Mouse (Mus musculus) stomach, postnatal 0 days (tissue): ENCODE data around the gene Rnf213. TPM values are rescaled to one million over a fixed set of nuclear protein-coding genes. Genes with fewer than 3 reads are reported as not detected.

ENCODE experiments used
- ATAC-seq: fragments of 200-750 bp; cut with Nextera tagmentation; 2 replicates; pipeline ENCODE4 v1.8.0; 2017; ENCODE audit not compliant: low FRiP score, low TSS enrichment
- DNase-seq: peaks from one replicate; pipeline ENCODE4 v3.0.0-alpha.2; 2016; ENCODE audit warnings: low spot score
- H3K27ac ChIP-seq: fragments of 300-500 bp; sonication (generic); replicated peaks from 2 replicates; pipeline ENCODE4 v1.5.1; 2014; ENCODE audit warnings: mild to moderate bottlenecking, control low read depth
- H3K27me3 ChIP-seq: fragments of 300-500 bp; sonication (generic); 2 replicates; pipeline ENCODE4 v1.6.1; 2014; ENCODE audit warnings: low read length; ENCODE audit not compliant: control insufficient read depth, insufficient read depth
- H3K36me3 ChIP-seq: fragments of 300-500 bp; sonication (generic); 2 replicates; pipeline ENCODE4 v1.6.1; 2014; ENCODE audit warnings: low read length, mixed read lengths; ENCODE audit not compliant: control insufficient read depth, insufficient read depth
- H3K4me1 ChIP-seq: fragments of 300-500 bp; sonication (generic); replicated peaks from 2 replicates; pipeline ENCODE4 v1.6.1; 2014; ENCODE audit warnings: antibody characterized with exemption; ENCODE audit not compliant: control insufficient read depth, insufficient read depth
- H3K4me2 ChIP-seq: fragments of 300-500 bp; sonication (generic); replicated peaks from 2 replicates; pipeline ENCODE4 v1.6.1; 2014; ENCODE audit warnings: low read depth, mild to moderate bottlenecking, control low read depth, moderate library complexity
- H3K4me3 ChIP-seq: fragments of 300-500 bp; sonication (generic); 2 replicates; pipeline ENCODE4 v1.5.1; 2014; ENCODE audit warnings: low read depth, low read length, control low read depth
- H3K9ac ChIP-seq: fragments of 300-500 bp; sonication (generic); 2 replicates; pipeline ENCODE4 v1.6.1; 2014; ENCODE audit warnings: mild to moderate bottlenecking, low read length, control low read depth, mixed read lengths
- H3K9me3 ChIP-seq: fragments of 300-500 bp; sonication (generic); 2 replicates; pipeline ENCODE4 v1.6.1; 2016; ENCODE audit warnings: low read length; ENCODE audit not compliant: control insufficient read depth
- CTCF ChIP-seq: IDR thresholded peaks from 2 replicates; pipeline ENCODE4 v1.5.1; 2016; ENCODE audit warnings: antibody characterized with exemption, low read depth, mild to moderate bottlenecking, moderate library complexity
- EP300 ChIP-seq: optimal IDR thresholded peaks from 2 replicates; pipeline ENCODE3; 2016; ENCODE audit warnings: antibody characterized with exemption
- WGBS: fragments of 180-500 bp; shearing (Covaris S2); extraction: QIAGEN DNeasy Blood & Tissue Kit; methylation state at CpG from one replicate; pipeline ENCODE4 v1.1.7; 2014; 5-methylcytosine and 5-hydroxymethylcytosine counted together
- polyA plus RNA-seq: library from polyadenylated mRNA; unstranded; fragments of >200 nt; fragmentation: Nextera tagmentation; extraction: Ambion mirVana; gene quantifications from 2 replicates; pipeline ENCODE4 v1.2.1, GENCODE M21; 2015

Gene Rnf213
- polyA plus RNA-seq, 1 experiment from 2014 or later = 4.4 TPM

DNA sequence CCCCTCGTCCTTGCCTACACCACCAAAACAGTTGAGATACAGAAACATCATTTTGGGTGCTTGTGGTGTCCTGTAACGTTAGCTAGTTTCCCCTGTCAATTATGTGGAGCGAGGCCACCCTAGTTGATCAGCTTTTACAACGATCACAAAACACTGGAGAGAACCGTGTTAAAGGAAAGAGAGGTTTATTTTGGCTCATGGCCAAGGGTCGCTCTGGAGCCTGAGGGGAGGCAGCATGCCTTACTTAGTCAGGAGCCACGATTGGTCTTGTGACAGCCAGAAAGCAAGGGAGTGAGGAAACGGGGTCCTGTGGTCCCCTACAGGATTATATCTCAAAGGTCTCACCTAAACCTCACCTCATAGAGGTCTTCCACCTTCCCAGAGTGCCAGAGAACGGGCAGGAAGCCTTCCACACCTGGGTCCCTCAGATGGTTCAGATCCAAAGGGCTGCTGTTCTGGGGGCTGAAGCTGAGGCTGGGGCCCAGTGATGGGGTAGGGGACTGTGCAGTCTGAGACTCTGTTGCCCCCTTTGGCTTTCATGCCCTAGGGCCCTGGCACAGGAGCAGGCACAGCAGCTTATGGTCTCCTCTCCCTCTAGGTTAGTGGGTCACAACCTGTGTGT is 120.2 kb downstream of the Rnf213 start:
- no peak overlapping the region for H3K9ac ChIP-seq
- 31% methylated on average over 9 of the region's 9 CpGs for WGBS
- H3K4me1 ChIP-seq = no peaks in the 10 kb centered on the region
- no peak for DNase-seq
- ATAC-seq = no peak
- no peaks in the 10 kb centered on the region for H3K27me3 ChIP-seq
- no peak overlapping the region for H3K4me3 ChIP-seq
- no peak overlapping the region for H3K27ac ChIP-seq
- TF ChIP-seq EP300 (no peak), CTCF (no peak)
- no peaks in the 10 kb centered on the region for H3K36me3 ChIP-seq
- H3K9me3 ChIP-seq = no peaks in the 10 kb centered on the region
- H3K4me2 ChIP-seq = no peak overlapping the region

DNA sequence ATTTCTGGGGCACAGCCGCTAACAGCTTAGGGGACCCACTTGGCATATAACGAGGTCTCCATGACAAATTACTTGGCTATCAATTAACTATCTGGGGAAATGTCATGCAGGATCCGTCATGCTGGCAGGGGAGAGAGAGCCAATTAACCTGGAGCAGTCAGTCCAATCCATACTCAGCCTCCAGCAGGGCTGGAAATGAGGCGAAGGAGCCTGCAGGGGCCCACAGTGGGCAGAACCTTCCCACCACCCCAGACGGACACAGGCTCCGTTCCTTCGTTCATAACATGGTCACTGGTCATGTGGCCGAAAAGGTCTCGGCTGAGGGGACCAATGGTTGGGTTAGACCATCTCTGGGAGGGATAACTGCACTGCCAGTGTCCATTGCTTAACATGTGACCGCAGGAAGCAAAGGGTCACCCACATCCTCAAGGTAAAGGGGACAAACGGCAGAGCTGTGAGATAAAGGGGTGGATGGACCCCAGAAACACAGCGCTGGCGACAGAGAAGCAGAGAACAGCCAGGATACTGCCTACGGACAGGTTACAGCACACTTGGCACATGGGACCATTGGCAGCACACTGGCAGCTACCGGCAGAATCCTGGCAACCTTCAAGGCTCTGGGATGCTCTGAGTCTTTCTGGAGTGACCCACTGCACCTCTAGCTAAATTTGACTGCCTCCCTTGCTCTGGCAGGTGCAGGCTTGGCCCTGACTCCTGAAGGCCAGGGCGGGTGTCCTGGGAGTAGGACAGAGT is 121.4 kb downstream of the Rnf213 start:
- Histone ChIP-seq H3K4me2 (no peak overlapping the region), H3K4me3 (no peak overlapping the region), H3K36me3 (no peaks in the 10 kb centered on the region), H3K27me3 (no peaks in the 10 kb centered on the region), H3K9ac (no peak overlapping the region), H3K9me3 (no peaks in the 10 kb centered on the region), H3K27ac (no peak overlapping the region), H3K4me1 (no peaks in the 10 kb centered on the region)
- no peak for ATAC-seq
- no peak for TF ChIP-seq EP300
- TF ChIP-seq CTCF = no peak
- WGBS = 57% methylated on average over 16 of the region's 16 CpGs
- DNase-seq = no peak

GRCm38 (mm10) chr11:119514967-119515636 is 122.2 kb downstream of the Rnf213 start:
- H3K4me1 ChIP-seq = no peaks in the 10 kb centered on the region
- no peak overlapping the region for H3K4me3 ChIP-seq
- H3K27ac ChIP-seq = no peak overlapping the region
- TF ChIP-seq CTCF (peak; percentile 45), EP300 (no peak)
- DNase-seq (no peak), ATAC-seq (no peak)
- 7% methylated on average over 21 of the region's 21 CpGs for WGBS
- H3K4me2 ChIP-seq = no peak overlapping the region
- no peaks in the 10 kb centered on the region for H3K9me3 ChIP-seq
- H3K36me3 ChIP-seq = no peaks in the 10 kb centered on the region
- H3K27me3 ChIP-seq = no peaks in the 10 kb centered on the region
- no peak overlapping the region for H3K9ac ChIP-seq

GRCm38 (mm10) chr11:119515823-119516676 is 123.2 kb downstream of the Rnf213 start:
- no peak for ATAC-seq

GRCm38 (mm10) chr11:119516677-119517361 is 123.9 kb downstream of the Rnf213 start:
- Histone ChIP-seq H3K9me3 (no peaks in the 10 kb centered on the region), H3K4me1 (no peaks in the 10 kb centered on the region), H3K4me3 (no peak overlapping the region), H3K27ac (no peak overlapping the region), H3K36me3 (no peaks in the 10 kb centered on the region), H3K4me2 (no peak overlapping the region), H3K27me3 (no peaks in the 10 kb centered on the region), H3K9ac (no peak overlapping the region)
- 63% methylated on average over 12 of the region's 12 CpGs for WGBS
- ATAC-seq (peak; percentile 56), DNase-seq (peak; percentile 31)
- TF ChIP-seq EP300 (no peak), CTCF (peak; percentile 56)

More at GRCm38 (mm10) chr11:119515823-119516676, 123.2 kb downstream of the Rnf213 start:
- Histone ChIP-seq H3K4me1 (no peaks in the 10 kb centered on the region), H3K4me3 (no peak overlapping the region), H3K27ac (no peak overlapping the region), H3K9me3 (no peaks in the 10 kb centered on the region), H3K27me3 (no peaks in the 10 kb centered on the region), H3K4me2 (no peak overlapping the region), H3K36me3 (no peaks in the 10 kb centered on the region), H3K9ac (peak overlapping the region; percentile 45; the same call in 1 of the 2 replicates)
- 79% methylated on average over 16 of the region's 16 CpGs for WGBS
- TF ChIP-seq EP300 = no peak
- no peak for TF ChIP-seq CTCF
- no peak for DNase-seq
